Mouse (Mus musculus): ENCODE measurements at regions not wholly inside any gene's neighbourhood (a gene's known extent, or its start where the extent isn't known, plus 50 kb on each side); places are given as distances from the start of the nearest gene placed in this dataset.

- Histone ChIP-seq H3K36me3 (no peaks in the 10 kb centered on the region), H3K4me1 (peaks cover 2% of the 10 kb centered on the region; the same call in 1 of the 2 replicates), H3K9me3 (no peaks in the 10 kb centered on the region), H3K4me3 (no peak overlapping the region), H3K4me2 (no peak overlapping the region), H3K27ac (no peak overlapping the region), H3K27me3 (no peaks in the 10 kb centered on the region), H3K9ac (no peak overlapping the region)
- ATAC-seq (ENCODE audit: insufficient number of reproducible peaks, low FRiP score, low TSS enrichment, low read depth): no peak
- 11% methylated on average over 13 of the region's 13 CpGs for WGBS
Observed at GRCm38 (mm10) chr13:99847531-99847930, 53.4 kb downstream of the Cartpt start.

DNA sequence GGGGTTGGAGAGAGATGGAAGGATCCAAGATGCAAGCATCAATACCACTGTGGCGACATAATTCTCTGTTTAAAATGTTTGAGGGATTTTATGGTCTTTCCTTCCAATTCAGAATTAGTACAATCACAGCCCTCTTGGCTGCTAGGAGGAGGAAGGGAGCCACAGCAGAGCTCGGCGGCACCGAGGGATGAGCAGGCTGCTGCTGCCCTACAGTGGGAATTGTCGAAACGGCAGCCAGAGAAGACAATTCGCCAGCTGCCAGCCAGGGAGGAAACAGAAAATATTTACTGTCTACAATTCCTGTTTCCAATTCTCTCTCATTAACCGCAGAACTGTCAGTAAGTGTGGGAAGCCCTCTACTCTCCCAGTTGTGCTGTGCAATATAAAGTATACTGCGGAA lies 58.3 kb downstream of the Cartpt start:
- no peaks in the 10 kb centered on the region for H3K27me3 ChIP-seq
- no peak overlapping the region for H3K9ac ChIP-seq
- H3K9me3 ChIP-seq: no peaks in the 10 kb centered on the region
- H3K4me2 ChIP-seq: no peak overlapping the region
- H3K36me3 ChIP-seq: no peaks in the 10 kb centered on the region
- no peak overlapping the region for H3K27ac ChIP-seq
- H3K4me1 ChIP-seq: peaks cover 6% of the 10 kb centered on the region
- H3K4me3 ChIP-seq: no peak overlapping the region
- WGBS: 23% methylated on average over 9 of the region's 9 CpGs
- no peak for ATAC-seq (ENCODE audit: insufficient number of reproducible peaks, low FRiP score, low TSS enrichment, low read depth)

DNA sequence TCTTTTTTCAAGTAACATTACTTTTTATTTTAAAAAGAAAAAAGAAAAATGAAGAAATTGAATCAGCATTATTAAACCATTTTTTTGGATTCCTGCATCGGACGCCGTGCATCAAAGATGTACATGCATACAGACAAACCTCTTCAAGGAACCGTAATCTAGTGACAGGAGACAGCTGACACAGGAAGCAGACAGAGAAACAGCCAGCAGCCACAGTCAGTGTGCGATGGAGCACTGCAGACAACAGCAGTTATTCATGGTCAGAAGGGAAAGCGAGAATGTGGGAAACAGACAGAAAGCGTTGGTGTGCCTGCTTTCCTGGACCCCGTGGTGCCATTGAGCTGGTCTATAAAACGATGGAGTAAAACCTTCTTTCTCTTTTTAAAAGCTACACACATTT lies 61.4 kb downstream of the Cartpt start:
- 49% methylated on average over 9 of the region's 9 CpGs for WGBS
- ATAC-seq (ENCODE audit: insufficient number of reproducible peaks, low FRiP score, low TSS enrichment, low read depth): no peak

GRCm38 (mm10) chr13:99837772-99838425 lies 63.0 kb downstream of the Cartpt start:
- peak; percentile 66; the same call in 1 of the 2 replicates for ATAC-seq (ENCODE audit: insufficient number of reproducible peaks, low FRiP score, low TSS enrichment, low read depth)
- H3K4me3 ChIP-seq: no peak overlapping the region

More for the DNA sequence above, 61.4 kb downstream of the Cartpt start:
- no peak overlapping the region for H3K9ac ChIP-seq
- H3K36me3 ChIP-seq: no peaks in the 10 kb centered on the region
- peaks cover 6% of the 10 kb centered on the region for H3K4me1 ChIP-seq
- no peaks in the 10 kb centered on the region for H3K27me3 ChIP-seq
- H3K4me2 ChIP-seq: no peak overlapping the region
- no peak overlapping the region for H3K27ac ChIP-seq
- H3K9me3 ChIP-seq: no peaks in the 10 kb centered on the region
- H3K4me3 ChIP-seq: no peak overlapping the region

GRCm38 (mm10) chr13:99837180-99837579 lies 63.7 kb downstream of the Cartpt start:
- Histone ChIP-seq H3K27ac (no peak overlapping the region), H3K4me2 (no peak overlapping the region), H3K27me3 (no peaks in the 10 kb centered on the region), H3K4me3 (no peak overlapping the region), H3K36me3 (no peaks in the 10 kb centered on the region), H3K4me1 (peaks cover 6% of the 10 kb centered on the region), H3K9me3 (no peaks in the 10 kb centered on the region), H3K9ac (no peak overlapping the region)
- 81% methylated on average over 6 of the region's 6 CpGs for WGBS
- no peak for ATAC-seq (ENCODE audit: insufficient number of reproducible peaks, low FRiP score, low TSS enrichment, low read depth)

More at GRCm38 (mm10) chr13:99837772-99838425, 63.0 kb downstream of the Cartpt start:
- no peak overlapping the region for H3K27ac ChIP-seq
- peaks cover 6% of the 10 kb centered on the region for H3K4me1 ChIP-seq
- no peak overlapping the region for H3K4me2 ChIP-seq
- WGBS: 42% methylated on average over 11 of the region's 11 CpGs
- no peaks in the 10 kb centered on the region for H3K36me3 ChIP-seq
- H3K27me3 ChIP-seq: no peaks in the 10 kb centered on the region
- no peak overlapping the region for H3K9ac ChIP-seq
- H3K9me3 ChIP-seq: no peaks in the 10 kb centered on the region

DNA sequence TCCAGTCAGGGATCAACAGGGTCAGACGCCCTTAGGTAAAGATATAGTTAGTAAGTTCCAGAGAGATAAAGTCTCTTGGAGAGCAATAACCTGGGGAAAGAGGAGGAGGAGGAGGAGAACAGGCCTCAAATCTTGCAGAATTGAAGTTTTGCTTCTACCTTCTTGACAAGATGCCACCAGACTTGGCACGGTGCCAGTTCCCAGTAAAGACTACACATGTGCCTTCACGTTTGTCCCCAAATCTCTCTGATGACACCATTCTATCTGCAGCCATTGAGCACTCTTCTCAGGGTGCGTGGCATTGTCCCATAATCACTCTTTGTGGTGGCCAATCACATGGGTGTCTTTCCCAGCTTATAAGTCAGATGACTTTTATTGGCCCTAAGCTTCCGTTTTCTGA lies 64.3 kb downstream of the Cartpt start:
- WGBS: 80% methylated on average over 5 of the region's 5 CpGs
- no peak for ATAC-seq (ENCODE audit: insufficient number of reproducible peaks, low FRiP score, low TSS enrichment, low read depth)
- H3K4me1 ChIP-seq: peaks cover 6% of the 10 kb centered on the region

GRCm38 (mm10) chr13:99835518-99835917 lies 65.4 kb downstream of the Cartpt start:
- Histone ChIP-seq H3K9me3 (no peaks in the 10 kb centered on the region), H3K27ac (no peak overlapping the region), H3K27me3 (no peaks in the 10 kb centered on the region), H3K9ac (no peak overlapping the region), H3K4me3 (no peak overlapping the region), H3K4me2 (no peak overlapping the region), H3K4me1 (peaks cover 6% of the 10 kb centered on the region), H3K36me3 (no peaks in the 10 kb centered on the region)
- 89% methylated on average over 8 of the region's 8 CpGs for WGBS
- no peak for ATAC-seq (ENCODE audit: insufficient number of reproducible peaks, low FRiP score, low TSS enrichment, low read depth)

More for the DNA sequence above, 64.3 kb downstream of the Cartpt start:
- no peak overlapping the region for H3K27ac ChIP-seq
- H3K27me3 ChIP-seq: no peaks in the 10 kb centered on the region
- H3K9ac ChIP-seq: no peak overlapping the region
- no peak overlapping the region for H3K4me2 ChIP-seq
- H3K4me3 ChIP-seq: no peak overlapping the region
- no peaks in the 10 kb centered on the region for H3K9me3 ChIP-seq
- H3K36me3 ChIP-seq: no peaks in the 10 kb centered on the region

DNA sequence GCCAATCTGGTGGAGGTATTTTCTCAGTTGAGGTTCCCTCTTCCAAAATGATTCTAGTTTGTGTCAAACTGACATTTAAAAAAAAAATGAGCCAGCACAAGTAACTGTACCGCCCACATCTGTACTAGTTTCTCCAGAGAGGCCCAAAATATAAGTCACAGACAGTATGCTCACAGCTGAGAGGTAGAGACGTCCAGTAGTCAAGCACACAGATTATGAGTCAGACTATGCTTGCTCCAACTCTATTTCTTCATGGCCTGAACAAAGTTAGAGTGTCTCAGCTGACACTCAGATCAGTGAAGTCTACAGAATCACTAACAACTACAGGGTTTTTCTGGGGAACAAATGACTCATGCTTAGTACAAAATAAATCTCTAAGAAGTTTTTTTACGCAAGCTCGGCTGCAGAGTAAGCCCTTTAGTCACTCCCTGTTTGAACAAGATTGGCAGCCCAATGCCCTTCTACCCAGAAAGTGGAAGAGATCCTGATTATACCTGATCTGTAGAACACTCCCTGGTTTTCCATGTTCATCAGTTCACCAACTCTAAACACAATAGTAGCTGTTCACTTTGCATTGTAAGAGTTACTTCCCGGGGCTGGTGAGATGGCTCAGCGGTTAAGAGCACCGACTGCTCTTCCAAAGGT lies 70.7 kb downstream of the Cartpt start:
- Histone ChIP-seq H3K4me3 (no peak overlapping the region), H3K27ac (no peak overlapping the region), H3K9ac (no peak overlapping the region), H3K4me2 (no peak overlapping the region), H3K9me3 (no peaks in the 10 kb centered on the region), H3K27me3 (no peaks in the 10 kb centered on the region), H3K36me3 (no peaks in the 10 kb centered on the region), H3K4me1 (no peaks in the 10 kb centered on the region)
- ATAC-seq (ENCODE audit: insufficient number of reproducible peaks, low FRiP score, low TSS enrichment, low read depth): no peak
- 83% methylated on average over 7 of the region's 7 CpGs for WGBS

GRCm38 (mm10) chr13:99827573-99827972 lies 73.3 kb downstream of the Cartpt start:
- no peaks in the 10 kb centered on the region for H3K4me1 ChIP-seq
- no peak overlapping the region for H3K4me2 ChIP-seq
- no peak overlapping the region for H3K27ac ChIP-seq
- H3K36me3 ChIP-seq: no peaks in the 10 kb centered on the region
- no peaks in the 10 kb centered on the region for H3K9me3 ChIP-seq
- 79% methylated on average over 7 of the region's 7 CpGs for WGBS
- no peak overlapping the region for H3K4me3 ChIP-seq
- no peak for ATAC-seq (ENCODE audit: insufficient number of reproducible peaks, low FRiP score, low TSS enrichment, low read depth)
- H3K9ac ChIP-seq: no peak overlapping the region
- no peaks in the 10 kb centered on the region for H3K27me3 ChIP-seq

DNA sequence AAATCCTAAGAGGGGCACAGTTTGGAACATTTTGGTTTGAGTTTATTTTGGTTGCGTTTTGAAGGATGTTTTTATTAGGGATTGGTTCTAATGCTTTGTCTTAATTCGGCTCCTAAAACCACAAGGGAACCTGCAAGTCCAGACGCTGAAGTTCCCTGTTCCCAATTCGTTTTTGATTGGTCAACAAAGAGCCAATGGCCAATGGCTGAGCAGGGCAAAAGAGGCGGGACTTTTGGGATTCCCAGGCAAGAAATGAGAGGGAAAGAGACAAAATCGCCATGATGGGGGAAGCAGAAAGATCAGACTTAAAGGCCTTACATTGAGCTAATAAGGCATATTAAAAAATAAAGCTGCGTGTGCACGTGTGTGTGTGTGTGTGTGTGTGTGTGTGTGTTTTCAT lies 76.3 kb downstream of the Cartpt start:
- 63% methylated on average over 8 of the region's 8 CpGs for WGBS
- Histone ChIP-seq H3K36me3 (no peaks in the 10 kb centered on the region), H3K4me1 (no peaks in the 10 kb centered on the region), H3K4me2 (no peak overlapping the region), H3K4me3 (no peak overlapping the region), H3K9ac (no peak overlapping the region), H3K27me3 (no peaks in the 10 kb centered on the region), H3K9me3 (no peaks in the 10 kb centered on the region), H3K27ac (no peak overlapping the region)
- no peak for ATAC-seq (ENCODE audit: insufficient number of reproducible peaks, low FRiP score, low TSS enrichment, low read depth)

DNA sequence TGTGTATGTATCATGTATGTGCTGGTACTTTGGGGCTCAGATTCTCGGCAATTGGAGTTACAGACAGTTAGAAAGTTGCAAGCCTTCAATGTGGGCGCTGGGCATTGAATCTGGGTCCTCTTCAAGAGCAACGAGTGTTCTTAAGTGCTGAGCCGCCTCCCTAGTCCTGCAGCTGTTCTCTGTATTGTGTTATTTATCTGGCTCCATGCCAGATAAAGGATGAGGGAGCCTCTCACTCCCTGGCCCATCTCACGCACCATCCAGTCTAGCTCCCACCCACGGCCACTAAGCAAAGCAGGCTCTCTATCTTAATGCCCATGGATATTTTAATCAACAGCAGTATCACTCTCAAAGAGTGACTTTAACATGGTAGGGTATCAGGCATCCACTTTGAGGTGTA lies 84.2 kb downstream of the Cartpt start:
- Histone ChIP-seq H3K36me3 (no peaks in the 10 kb centered on the region), H3K4me2 (no peak overlapping the region), H3K9me3 (no peaks in the 10 kb centered on the region), H3K27ac (no peak overlapping the region), H3K4me3 (no peak overlapping the region), H3K27me3 (no peaks in the 10 kb centered on the region), H3K9ac (no peak overlapping the region), H3K4me1 (no peaks in the 10 kb centered on the region)
- 60% methylated on average over 6 of the region's 6 CpGs for WGBS
- no peak; the same call in 1 of the 2 replicates for ATAC-seq (ENCODE audit: insufficient number of reproducible peaks, low FRiP score, low TSS enrichment, low read depth)

- Histone ChIP-seq H3K9ac (no peak overlapping the region), H3K9me3 (no peaks in the 10 kb centered on the region), H3K27me3 (no peaks in the 10 kb centered on the region), H3K4me1 (no peaks in the 10 kb centered on the region), H3K27ac (no peak overlapping the region), H3K4me3 (no peak overlapping the region), H3K36me3 (no peaks in the 10 kb centered on the region), H3K4me2 (no peak overlapping the region)
- no peak for ATAC-seq (ENCODE audit: insufficient number of reproducible peaks, low FRiP score, low TSS enrichment, low read depth)
- WGBS: 59% methylated on average over 6 of the region's 6 CpGs
Observed at GRCm38 (mm10) chr13:99815786-99816185, 85.1 kb downstream of the Cartpt start.
